Mouse (Mus musculus) thymus, adult 2 months (tissue): ENCODE data around the gene Atg7. TPM values are rescaled to one million over a fixed set of nuclear protein-coding genes. Genes with fewer than 3 reads are reported as not detected.

Experiments
- DNase-seq: peaks from one replicate; pipeline ENCODE4 v3.0.0; 2021
- H3K27ac ChIP-seq: fragments of 200-500 bp; 2 replicates; pipeline ENCODE4 v1.5.1; 2012; ENCODE audit warnings: low read length, control low read depth; ENCODE audit not compliant: control insufficient read depth, insufficient read depth
- H3K27me3 ChIP-seq: fragments of 200-500 bp; 2 replicates; pipeline ENCODE4 v1.6.1; 2012; ENCODE audit warnings: mild to moderate bottlenecking, low read length, moderate library complexity, mixed read lengths; ENCODE audit not compliant: control insufficient read depth, insufficient read depth
- H3K36me3 ChIP-seq: fragments of 200-500 bp; 2 replicates; pipeline ENCODE4 v1.6.1; 2012; ENCODE audit warnings: mild to moderate bottlenecking, low read length, moderate library complexity; ENCODE audit not compliant: control insufficient read depth, insufficient read depth
- H3K4me1 ChIP-seq: fragments of 200-500 bp; replicated peaks from 2 replicates; pipeline ENCODE4 v1.6.1; 2012; ENCODE audit warnings: low read length; ENCODE audit not compliant: control insufficient read depth, insufficient read depth
- H3K4me3 ChIP-seq: fragments of 200-500 bp; 2 replicates; pipeline ENCODE4 v1.5.1; 2012; ENCODE audit warnings: mild to moderate bottlenecking, low read length, control low read depth, moderate library complexity; ENCODE audit not compliant: control insufficient read depth, insufficient read depth
- CTCF ChIP-seq: fragments of 200-500 bp; IDR thresholded peaks from 2 replicates; pipeline ENCODE4 v1.5.1; 2012; ENCODE audit warnings: mild to moderate bottlenecking, control low read depth, low read length, moderate library complexity, borderline replicate concordance; ENCODE audit not compliant: control insufficient read depth, poor library complexity, insufficient read depth; ENCODE audit errors: extremely low read depth
- POLR2A ChIP-seq: fragments of 200-500 bp; IDR thresholded peaks from 2 replicates; pipeline ENCODE4 v1.6.1; 2012; ENCODE audit warnings: mild to moderate bottlenecking, low read length, control low read depth, moderate library complexity; ENCODE audit not compliant: control insufficient read depth, poor library complexity, insufficient read depth; ENCODE audit errors: extremely low read depth
- WGBS: fragments of 180-500 bp; shearing (Covaris S2); methylation state at CpG from one replicate; pipeline ENCODE4 v1.1.7; 2018; 5-methylcytosine and 5-hydroxymethylcytosine counted together
- polyA plus RNA-seq: library from polyadenylated mRNA; depleted of rRNA; stranded (reverse); fragments of >200 nt; gene quantifications from 2 replicates; pipeline ENCODE4 v1.2.3, GENCODE M21; 2012

Atg7 gene
- polyA plus RNA-seq, 1 experiment, result 18.2 TPM

GRCm38 (mm10) chr6:114892363-114892762, 249.5 kb downstream of the Atg7 start:
- no peak overlapping the region for H3K27ac ChIP-seq

GRCm38 (mm10) chr6:114893427-114894209, 250.7 kb downstream of the Atg7 start:
- TF ChIP-seq POLR2A (no peak), CTCF (no peak)
- Histone ChIP-seq H3K36me3 (peaks cover 9% of the 10 kb centered on the region), H3K27ac (peak overlapping the region; percentile 84), H3K4me3 (no peak overlapping the region), H3K27me3 (no peaks in the 10 kb centered on the region), H3K4me1 (peaks cover 49% of the 10 kb centered on the region)
- peak; percentile 58 for DNase-seq
- 13% methylated on average over 20 of the region's 20 CpGs for WGBS

More at GRCm38 (mm10) chr6:114892363-114892762, 249.5 kb downstream of the Atg7 start:
- WGBS, result 52% methylated on average over 6 of the region's 6 CpGs
- Histone ChIP-seq H3K36me3 (peaks cover 16% of the 10 kb centered on the region), H3K27me3 (no peaks in the 10 kb centered on the region), H3K4me1 (peaks cover 46% of the 10 kb centered on the region), H3K4me3 (no peak overlapping the region)
- DNase-seq, result no peak
- TF ChIP-seq CTCF (no peak), POLR2A (no peak)

- peak; percentile 55 for DNase-seq
- WGBS, result 4% methylated on average over 4 of the region's 4 CpGs
- H3K4me1 ChIP-seq, result peaks cover 59% of the 10 kb centered on the region
- H3K27me3 ChIP-seq, result no peaks in the 10 kb centered on the region
- H3K36me3 ChIP-seq, result peaks cover 5% of the 10 kb centered on the region; the same call in 1 of the 2 replicates
- TF ChIP-seq CTCF (no peak), POLR2A (no peak)
- peak overlapping the region; percentile 84 for H3K27ac ChIP-seq
- H3K4me3 ChIP-seq, result no peak overlapping the region
Observed at GRCm38 (mm10) chr6:114894548-114895106, 251.7 kb downstream of the Atg7 start.

DNA sequence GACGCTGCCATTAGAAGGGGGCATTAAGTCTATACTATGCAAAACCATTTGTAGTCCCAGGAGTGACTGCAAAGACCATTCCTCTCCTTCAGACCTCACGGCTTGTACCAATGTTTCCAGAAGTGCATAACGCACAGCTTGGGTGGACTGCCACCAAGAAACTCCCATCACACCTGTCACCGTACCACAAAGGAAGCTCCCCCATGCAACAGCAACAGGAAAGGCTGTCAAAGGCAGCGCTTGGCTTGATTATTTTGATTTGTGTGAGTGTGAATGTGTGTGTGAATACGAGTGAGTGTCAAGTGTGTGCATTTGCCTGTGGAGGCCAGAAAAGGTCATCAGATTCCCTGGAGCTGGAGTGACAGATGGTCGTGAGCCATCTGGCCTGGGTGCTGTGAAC, 252.3 kb downstream of the Atg7 start:
- peaks cover 64% of the 10 kb centered on the region for H3K4me1 ChIP-seq
- no peaks in the 10 kb centered on the region for H3K27me3 ChIP-seq
- H3K27ac ChIP-seq, result 0 out of 2 replicates have a peak overlapping the region, but pooled peaks have one; percentile 42
- 50% methylated on average over 7 of the region's 7 CpGs for WGBS
- H3K4me3 ChIP-seq, result no peak overlapping the region
- H3K36me3 ChIP-seq, result peaks cover 3% of the 10 kb centered on the region; the same call in 1 of the 2 replicates
- no peak for TF ChIP-seq POLR2A
- TF ChIP-seq CTCF, result no peak
- DNase-seq, result peak; percentile 27

- H3K27me3 ChIP-seq, result no peaks in the 10 kb centered on the region
- no peak overlapping the region for H3K27ac ChIP-seq
- 92% methylated on average over 2 of the region's 2 CpGs for WGBS
- TF ChIP-seq POLR2A (no peak), CTCF (no peak)
- H3K4me3 ChIP-seq, result no peak overlapping the region
- peaks cover 64% of the 10 kb centered on the region for H3K4me1 ChIP-seq
- no peaks in the 10 kb centered on the region for H3K36me3 ChIP-seq
- DNase-seq, result no peak
Observed at GRCm38 (mm10) chr6:114896281-114896680, 253.4 kb downstream of the Atg7 start.

- no peak for DNase-seq
- TF ChIP-seq CTCF (no peak), POLR2A (no peak)
- H3K27ac ChIP-seq, result no peak overlapping the region
- no peak overlapping the region for H3K4me3 ChIP-seq
- no peaks in the 10 kb centered on the region for H3K27me3 ChIP-seq
- H3K36me3 ChIP-seq, result no peaks in the 10 kb centered on the region
- peaks cover 54% of the 10 kb centered on the region for H3K4me1 ChIP-seq
- WGBS, result 19% methylated on average over 4 of the region's 4 CpGs
Observed at GRCm38 (mm10) chr6:114898949-114899348, 256.1 kb downstream of the Atg7 start.

DNA sequence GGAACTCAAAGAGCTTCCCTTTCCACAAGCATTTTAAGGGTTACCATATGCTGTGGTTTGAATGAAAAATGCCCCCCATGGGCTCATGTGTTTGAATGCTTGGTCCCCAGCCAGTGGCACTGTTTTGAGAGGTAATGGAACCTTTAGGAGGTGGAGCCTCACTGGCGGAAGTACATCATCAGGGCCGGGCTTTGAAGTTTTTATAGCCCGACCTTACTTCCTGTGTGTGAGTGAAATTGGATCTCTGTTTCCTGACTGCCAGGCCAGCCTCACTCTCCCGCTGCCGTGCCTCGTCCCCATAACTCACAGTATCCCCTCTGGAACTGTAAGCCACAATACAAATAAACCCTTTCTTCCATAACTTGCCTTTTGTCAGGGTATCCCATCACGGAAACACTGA, 256.8 kb downstream of the Atg7 start:
- Histone ChIP-seq H3K27me3 (no peaks in the 10 kb centered on the region), H3K4me1 (peaks cover 52% of the 10 kb centered on the region), H3K36me3 (no peaks in the 10 kb centered on the region), H3K4me3 (no peak overlapping the region), H3K27ac (no peak overlapping the region)
- no peak for TF ChIP-seq CTCF
- TF ChIP-seq POLR2A, result no peak
- DNase-seq, result no peak
- 28% methylated on average over 7 of the region's 7 CpGs for WGBS
